Mouse (Mus musculus) neural tube, embryonic 14.5 days (tissue): ENCODE results near the gene Chadl. TPM values are rescaled to one million over a fixed set of nuclear protein-coding genes. Genes with fewer than 3 reads are reported as not detected.
A peak's percentile ranks its signal among the peaks of the same experiment; 100 is the strongest.
"Not testable (repeated sequence)": the region's sequence is repeated elsewhere in the genome, so short reads cannot be mapped to it uniquely, and the experiment has no call there.

Experiments
- ATAC-seq: fragments of 200-750 bp; cut with Nextera tagmentation; 2 replicates; pipeline ENCODE4 v1.8.0; 2017; ENCODE audit warnings: low read depth, mild to moderate bottlenecking, moderate TSS enrichment, moderate library complexity
- H3K27ac ChIP-seq: fragments of 300-500 bp; sonication (generic); 2 replicates; pipeline ENCODE4 v1.5.1; 2014; ENCODE audit warnings: low read depth, mild to moderate bottlenecking, control low read depth, low read length, moderate library complexity, mixed read lengths
- H3K27me3 ChIP-seq: fragments of 300-500 bp; sonication (generic); 2 replicates; pipeline ENCODE4 v1.6.1; 2014; ENCODE audit warnings: low read length; ENCODE audit not compliant: control insufficient read depth, insufficient read depth
- H3K36me3 ChIP-seq: fragments of 300-500 bp; sonication (generic); 2 replicates; pipeline ENCODE4 v1.6.1; 2014; ENCODE audit warnings: low read length, mixed read lengths; ENCODE audit not compliant: control insufficient read depth, insufficient read depth
- H3K4me1 ChIP-seq: fragments of 300-500 bp; sonication (generic); 2 replicates; pipeline ENCODE4 v1.6.1; 2014; ENCODE audit warnings: low read length; ENCODE audit not compliant: control insufficient read depth, insufficient read depth
- H3K4me2 ChIP-seq: fragments of 300-500 bp; sonication (generic); 2 replicates; pipeline ENCODE4 v1.6.1; 2014; ENCODE audit warnings: mild to moderate bottlenecking, low read depth, low read length, control low read depth
- H3K4me3 ChIP-seq: fragments of 300-500 bp; sonication (generic); 2 replicates; pipeline ENCODE4 v1.5.1; 2014; ENCODE audit warnings: low read depth, low read length, control low read depth, mixed read lengths
- H3K9ac ChIP-seq: fragments of 300-500 bp; sonication (generic); replicated peaks from 2 replicates; pipeline ENCODE4 v1.6.1; 2014; ENCODE audit warnings: low read depth, mild to moderate bottlenecking, control low read depth, low read length, mixed read lengths
- H3K9me3 ChIP-seq: fragments of 300-500 bp; sonication (generic); 2 replicates; pipeline ENCODE4 v1.6.1; 2016; ENCODE audit warnings: low read length; ENCODE audit not compliant: control insufficient read depth
- WGBS: fragments of 180-500 bp; shearing (Covaris S2); extraction: QIAGEN DNeasy Blood & Tissue Kit; methylation state at CpG from one replicate; pipeline ENCODE4 v1.1.7; 2014; 5-methylcytosine and 5-hydroxymethylcytosine counted together
- polyA plus RNA-seq: library from polyadenylated mRNA; unstranded; fragments of >200 nt; fragmentation: Nextera tagmentation; extraction: Ambion mirVana; gene quantifications from 2 replicates; pipeline ENCODE4 v1.2.1, GENCODE M21; 2014

Chadl gene
- 19.9 and 32.3 TPM in 2 replicates for polyA plus RNA-seq

- Histone ChIP-seq H3K4me3 (no peak within 1 kb of the TSS), H3K36me3 (no peaks in the 10 kb centered on the region), H3K9me3 (no peaks in the 10 kb centered on the region), H3K4me1 (peaks cover 6% of the 10 kb centered on the region; the same call in 1 of the 2 replicates), H3K27ac (no peak within 1 kb of the TSS), H3K27me3 (peaks cover 19% of the 10 kb centered on the region), H3K9ac (no peak within 1 kb of the TSS), H3K4me2 (no peak within 1 kb of the TSS; the same call in 1 of the 2 replicates)
- peak; percentile 12; the same call in 1 of the 2 replicates for ATAC-seq
- WGBS = 46% methylated on average over 7 of the region's 7 CpGs
These were observed at the start of gene Chadl for GRCm38 (mm10) chr15:81697175-81697574. Chadl (minus strand) TSS chr15:81697287.

DNA sequence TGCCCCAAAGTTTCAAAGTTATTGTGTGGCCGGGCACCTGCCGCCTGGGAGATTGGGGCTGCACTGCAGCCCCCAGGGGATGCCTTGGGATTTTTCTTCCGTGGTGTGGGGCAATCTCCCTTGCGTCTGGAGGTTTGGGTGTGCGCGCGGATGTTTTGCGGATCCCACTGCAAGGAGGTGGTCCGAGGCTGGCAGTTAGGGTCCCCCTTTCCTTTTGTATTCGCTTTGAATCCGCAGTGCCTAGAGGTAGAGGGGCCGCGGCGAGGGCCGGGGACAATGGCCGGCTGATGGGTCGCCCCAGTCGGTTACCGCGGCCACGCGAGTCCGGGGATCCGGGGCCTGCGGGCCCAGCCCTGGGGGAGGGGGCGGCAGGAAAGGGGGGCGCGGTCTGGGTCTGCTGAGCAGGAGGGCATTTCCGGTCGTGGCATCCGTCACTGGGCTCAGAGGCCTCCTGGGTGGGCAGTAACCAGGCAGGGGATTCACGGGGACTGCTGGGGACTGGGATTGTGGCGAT lies 48.6 kb upstream of the Chadl start:
- under 1% methylated on average over 33 of the region's 33 CpGs for WGBS

DNA sequence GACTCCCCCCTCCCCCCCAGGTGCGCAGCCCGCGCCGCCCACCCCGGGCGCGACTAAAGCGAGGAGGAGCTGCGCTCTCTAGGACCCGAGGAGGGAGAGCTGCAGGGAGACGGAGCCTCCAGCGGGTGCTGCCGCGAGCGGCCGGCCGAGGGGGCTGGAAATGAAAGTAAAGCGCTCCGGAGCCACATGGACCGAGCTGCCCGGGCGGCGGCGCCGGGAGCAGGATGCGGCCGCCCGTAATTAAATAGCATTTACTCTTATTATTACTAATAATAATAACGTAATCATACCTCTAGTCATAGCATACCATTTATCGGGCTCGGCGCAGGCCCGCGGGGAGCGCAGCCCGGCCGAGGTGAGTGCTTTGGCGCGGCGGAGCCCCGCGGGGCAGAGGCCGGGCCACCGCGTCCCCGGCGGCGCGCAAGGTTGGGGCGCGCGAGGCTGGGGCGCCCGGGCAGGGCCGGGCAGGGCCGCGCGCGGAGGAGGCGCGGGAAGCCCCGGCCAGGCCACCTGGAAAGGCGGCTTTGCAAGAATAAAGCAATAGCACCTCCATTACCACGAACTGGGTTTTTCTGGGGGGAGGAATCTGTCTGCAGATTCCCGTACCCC lies 48.0 kb upstream of the Chadl start, which contains the start of the genes Zc3h7b and Rangap1:
Gene Zc3h7b (plus strand): TSS at position 66 of the 609 bp plus-strand sequence.
Gene Rangap1 (minus strand): TSS at position 539 of the 609 bp plus-strand sequence.
- WGBS = under 1% methylated on average over 56 of the region's 65 CpGs
- Histone ChIP-seq H3K9ac (peak within 1 kb of the TSS; percentile 94), H3K27me3 (no peaks in the 10 kb centered on the region), H3K4me3 (peak within 1 kb of the TSS; percentile 98), H3K4me1 (peaks cover 11% of the 10 kb centered on the region; the same call in 1 of the 2 replicates), H3K36me3 (no peaks in the 10 kb centered on the region), H3K4me2 (peak within 1 kb of the TSS; percentile 77), H3K9me3 (no peaks in the 10 kb centered on the region), H3K27ac (peak within 1 kb of the TSS; percentile 89)
- ATAC-seq = peak; percentile 85

More for the DNA sequence above, 48.6 kb upstream of the Chadl start:
- Histone ChIP-seq H3K27me3 (no peaks in the 10 kb centered on the region), H3K36me3 (no peaks in the 10 kb centered on the region), H3K4me2 (peak overlapping the region; percentile 77), H3K27ac (peak overlapping the region; percentile 89), H3K9ac (peak overlapping the region; percentile 94), H3K4me3 (peak overlapping the region; percentile 98), H3K4me1 (peaks cover 13% of the 10 kb centered on the region; the same call in 1 of the 2 replicates), H3K9me3 (no peaks in the 10 kb centered on the region)
- ATAC-seq = peak; percentile 85

DNA sequence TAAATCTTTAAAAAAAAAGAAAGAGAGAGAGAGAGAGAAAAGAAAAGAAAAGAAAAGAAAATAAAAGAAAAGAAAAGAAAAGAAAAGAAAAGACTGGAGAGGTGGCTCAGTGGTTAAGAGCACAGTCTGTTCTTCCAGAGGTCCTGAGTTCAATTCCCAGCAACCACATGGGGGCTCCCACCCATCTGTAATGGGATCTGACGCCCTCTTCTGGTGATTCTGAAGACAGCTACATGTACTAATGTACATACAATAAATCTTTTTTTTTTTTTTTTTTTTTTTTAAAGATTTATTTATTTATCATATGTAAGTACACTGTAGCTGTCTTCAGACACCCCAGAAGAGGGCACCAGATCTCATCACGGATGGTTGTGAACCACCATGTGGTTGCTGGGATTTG lies 45.3 kb upstream of the Chadl start:
- not testable (repeated sequence) for H3K9ac ChIP-seq, H3K36me3 ChIP-seq, H3K27me3 ChIP-seq, H3K4me3 ChIP-seq, H3K27ac ChIP-seq, H3K9me3 ChIP-seq, ATAC-seq, H3K4me1 ChIP-seq, H3K4me2 ChIP-seq
- WGBS = 34% methylated on average over 2 of the region's 2 CpGs

DNA sequence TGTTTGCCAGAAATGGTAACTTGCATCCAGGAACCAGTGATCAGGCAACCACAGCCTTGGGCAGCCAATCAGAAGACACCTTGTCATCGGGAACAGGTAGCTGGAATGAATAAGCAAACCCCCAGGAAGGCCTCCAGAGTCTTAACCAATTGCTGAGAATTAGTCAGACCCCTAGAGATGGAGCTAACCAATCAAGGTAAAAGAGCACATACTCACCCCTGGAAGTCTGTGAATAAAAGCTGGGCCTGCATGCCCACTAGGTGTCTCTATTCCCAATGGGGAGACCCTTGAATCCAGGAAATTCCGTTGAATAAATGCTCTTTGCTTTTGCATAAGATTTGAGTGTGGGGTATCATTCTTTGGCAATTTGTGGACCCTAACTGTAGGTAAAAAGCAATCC lies 42.8 kb upstream of the Chadl start:
- no peaks in the 10 kb centered on the region for H3K27me3 ChIP-seq
- no peak overlapping the region for H3K9ac ChIP-seq
- H3K4me2 ChIP-seq = no peak overlapping the region
- no peaks in the 10 kb centered on the region for H3K36me3 ChIP-seq
- H3K9me3 ChIP-seq = no peaks in the 10 kb centered on the region
- H3K4me3 ChIP-seq = no peak overlapping the region
- no peaks in the 10 kb centered on the region for H3K4me1 ChIP-seq
- no peak overlapping the region for H3K27ac ChIP-seq
- 8% methylated on average over 2 of the region's 2 CpGs for WGBS
- ATAC-seq = no peak

DNA sequence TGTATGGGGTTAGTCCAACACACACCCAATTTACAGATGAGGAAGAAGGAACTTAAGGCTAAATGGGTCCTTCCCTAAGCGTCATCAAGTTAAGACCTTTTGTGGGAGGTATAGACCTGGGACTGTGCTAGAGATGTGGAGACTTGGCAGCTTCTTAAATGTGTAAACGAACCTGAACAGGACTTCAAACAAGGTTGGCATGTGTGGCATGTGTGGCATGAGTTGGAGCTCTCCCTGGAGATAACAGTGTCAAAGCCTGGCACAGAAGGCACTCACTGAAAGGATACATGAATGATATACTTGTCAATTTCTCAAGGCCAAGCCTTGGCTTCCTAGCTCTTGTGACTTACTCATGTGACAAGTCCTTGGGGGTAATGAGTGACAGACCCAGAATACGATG lies 42.2 kb upstream of the Chadl start:
- Histone ChIP-seq H3K4me1 (no peaks in the 10 kb centered on the region), H3K27ac (no peak overlapping the region), H3K4me2 (no peak overlapping the region), H3K9ac (no peak overlapping the region), H3K27me3 (no peaks in the 10 kb centered on the region), H3K4me3 (no peak overlapping the region), H3K36me3 (no peaks in the 10 kb centered on the region), H3K9me3 (no peaks in the 10 kb centered on the region)
- no peak for ATAC-seq
- WGBS = 79% methylated on average over 3 of the region's 3 CpGs

DNA sequence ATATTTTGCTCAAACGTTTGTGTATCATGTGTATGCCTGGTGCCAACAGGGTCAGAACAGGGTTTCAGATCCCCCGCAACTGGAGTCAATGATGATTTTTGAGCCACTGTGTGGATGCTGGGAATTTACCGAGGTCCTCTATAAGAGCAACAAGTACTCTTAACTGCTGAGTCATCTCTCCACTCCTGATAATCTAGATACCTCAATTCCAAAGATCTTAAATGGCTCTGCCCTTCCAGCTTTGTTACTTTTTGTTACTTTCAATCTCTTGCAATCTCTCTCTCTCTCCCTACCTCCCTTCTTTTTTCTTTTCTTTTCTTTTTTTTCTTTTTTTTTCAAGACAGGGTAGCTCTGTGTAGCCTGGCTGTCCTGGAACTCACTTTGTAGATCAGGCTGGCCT lies 38.0 kb upstream of the Chadl start:
- H3K4me1 ChIP-seq = no peaks in the 10 kb centered on the region
- no peaks in the 10 kb centered on the region for H3K27me3 ChIP-seq
- H3K9me3 ChIP-seq = no peaks in the 10 kb centered on the region
- no peak for ATAC-seq
- 57% methylated on average over 3 of the region's 3 CpGs for WGBS
- no peaks in the 10 kb centered on the region for H3K36me3 ChIP-seq
- no peak overlapping the region for H3K27ac ChIP-seq
- H3K4me3 ChIP-seq = no peak overlapping the region
- no peak overlapping the region for H3K4me2 ChIP-seq
- H3K9ac ChIP-seq = no peak overlapping the region

DNA sequence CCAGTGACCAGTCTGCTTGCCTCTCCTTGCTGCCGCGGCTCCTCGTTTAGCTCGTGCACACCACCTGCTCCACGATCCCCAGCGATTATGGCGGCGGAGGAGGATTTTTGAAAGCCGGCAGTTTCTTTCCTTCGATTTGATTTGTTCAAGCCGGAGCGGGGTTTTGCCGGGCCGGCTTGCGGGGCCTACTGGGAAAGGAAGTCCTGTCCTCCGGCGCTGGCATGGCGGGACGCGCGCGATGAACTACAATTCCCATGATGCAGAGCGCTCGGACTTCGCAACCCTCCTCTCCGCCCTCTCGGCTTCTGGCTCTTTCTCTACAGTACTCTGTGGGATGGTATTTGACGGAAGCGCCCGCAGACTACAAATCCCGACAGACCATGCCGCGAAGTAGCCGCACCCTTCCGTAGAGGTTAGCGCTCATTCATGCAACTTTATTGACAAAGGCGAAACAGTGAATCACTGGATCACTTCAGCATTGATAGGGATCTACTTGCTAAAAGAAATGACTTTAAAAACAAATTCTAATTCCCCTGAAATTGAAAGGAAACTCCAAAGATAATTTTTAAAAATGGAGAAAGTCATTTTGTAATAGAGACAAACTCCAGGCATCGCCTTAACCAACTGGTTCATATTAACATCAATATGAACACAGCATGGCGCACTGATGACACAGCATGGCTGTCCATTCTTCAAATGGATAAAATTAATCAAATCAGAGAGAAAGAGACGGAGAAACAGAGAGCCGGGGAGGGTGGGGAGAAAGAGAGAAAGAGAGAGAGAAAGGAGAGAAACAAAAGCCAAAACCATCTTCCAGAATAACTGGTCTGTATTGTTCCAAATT lies 32.9 kb upstream of the Chadl start:
- ATAC-seq = peak; percentile 99
- Histone ChIP-seq H3K27ac (peak overlapping the region; percentile 35), H3K36me3 (no peaks in the 10 kb centered on the region), H3K27me3 (no peaks in the 10 kb centered on the region), H3K4me2 (peak overlapping the region; percentile 56), H3K9ac (peak overlapping the region; percentile 79), H3K4me3 (peak overlapping the region; percentile 75), H3K4me1 (peaks cover 7% of the 10 kb centered on the region), H3K9me3 (no peaks in the 10 kb centered on the region)
- 6% methylated on average over 41 of the region's 41 CpGs for WGBS
